Mouse (Mus musculus) liver, adult 2 months (tissue): Measurements from ENCODE around the gene Timp2.

Source experiments
- CTCF ChIP-seq: fragments of 200-500 bp; IDR thresholded peaks from 2 replicates; pipeline ENCODE4 v1.5.1; 2011; ENCODE audit warnings: low read depth, low read length, control low read depth
- POLR2A ChIP-seq: fragments of 200-500 bp; IDR thresholded peaks from 2 replicates; pipeline ENCODE4 v1.6.1; 2011; ENCODE audit warnings: low read length, control low read depth; ENCODE audit not compliant: insufficient read depth; ENCODE audit errors: extremely low read depth

- TF ChIP-seq POLR2A (no peak), CTCF (no peak)
Observed at GRCm38 (mm10) chr11:118260081-118260480, 95.5 kb downstream of the Timp2 start.
